Mouse (Mus musculus): ENCODE results near the gene Lgals12.

The Lgals12 gene

GRCm38 (mm10) chr19:7606801-7607689 lies at the start of gene Lgals12:
TSS of gene Lgals12 (minus strand) at chr19:7607193.
- peak; percentile 9 for DNase-seq (ENCODE audit: low read depth, low spot score)

GRCm38 (mm10) chr19:7648913-7649666 lies 42.1 kb upstream of the Lgals12 start:
- DNase-seq (ENCODE audit: low read depth, low spot score), result no peak

GRCm38 (mm10) chr19:7633786-7634185 lies 26.8 kb upstream of the Lgals12 start:
- DNase-seq (ENCODE audit: low read depth, low spot score), result no peak

GRCm38 (mm10) chr19:7633021-7633420 lies 26.0 kb upstream of the Lgals12 start:
- no peak for DNase-seq (ENCODE audit: low read depth, low spot score)

GRCm38 (mm10) chr19:7617696-7618095 lies 10.7 kb upstream of the Lgals12 start:
- DNase-seq (ENCODE audit: low read depth, low spot score), result peak; percentile 79

GRCm38 (mm10) chr19:7617085-7617484 lies 10.1 kb upstream of the Lgals12 start:
- no peak for DNase-seq (ENCODE audit: low read depth, low spot score)

- DNase-seq (ENCODE audit: low read depth, low spot score), result no peak
Measured at GRCm38 (mm10) chr19:7616231-7616930, 9.4 kb upstream of the Lgals12 start.

- DNase-seq (ENCODE audit: low read depth, low spot score), result no peak
Measured at GRCm38 (mm10) chr19:7613151-7613550, 6.2 kb upstream of the Lgals12 start.

GRCm38 (mm10) chr19:7611942-7612757 lies 5.2 kb upstream of the Lgals12 start, which contains the start of gene Hrasls5:
TSS of gene Hrasls5 (plus strand) at chr19:7612541.
- peak; percentile 14 for DNase-seq (ENCODE audit: low read depth, low spot score)

GRCm38 (mm10) chr19:7607690-7608201 lies 753 bp upstream of the Lgals12 start:
- no peak for DNase-seq (ENCODE audit: low read depth, low spot score)

GRCm38 (mm10) chr19:7605930-7606783 lies 836 bp downstream of the Lgals12 start:
- peak; percentile 41 for DNase-seq (ENCODE audit: low read depth, low spot score)

GRCm38 (mm10) chr19:7605013-7605412 lies 2.0 kb downstream of the Lgals12 start:
- DNase-seq (ENCODE audit: low read depth, low spot score), result no peak

GRCm38 (mm10) chr19:7604107-7604506 lies 2.9 kb downstream of the Lgals12 start:
- no peak for DNase-seq (ENCODE audit: low read depth, low spot score)

GRCm38 (mm10) chr19:7601551-7601950 lies 5.4 kb downstream of the Lgals12 start:
- DNase-seq (ENCODE audit: low read depth, low spot score), result no peak

- DNase-seq (ENCODE audit: low read depth, low spot score), result no peak
Measured at GRCm38 (mm10) chr19:7598481-7598880, 8.5 kb downstream of the Lgals12 start.

GRCm38 (mm10) chr19:7595534-7595933 lies 11.5 kb downstream of the Lgals12 start:
- DNase-seq (ENCODE audit: low read depth, low spot score), result peak; percentile 47

GRCm38 (mm10) chr19:7592018-7592417 lies 15.0 kb downstream of the Lgals12 start:
- no peak for DNase-seq (ENCODE audit: low read depth, low spot score)

GRCm38 (mm10) chr19:7590795-7591194 lies 16.2 kb downstream of the Lgals12 start:
- DNase-seq (ENCODE audit: low read depth, low spot score), result no peak

GRCm38 (mm10) chr19:7585764-7586163 lies 21.2 kb downstream of the Lgals12 start:
- DNase-seq (ENCODE audit: low read depth, low spot score), result no peak

GRCm38 (mm10) chr19:7585279-7585678 lies 21.7 kb downstream of the Lgals12 start:
- DNase-seq (ENCODE audit: low read depth, low spot score), result no peak

All from mesoderm, embryonic 11.5 days (tissue).